Comparison of ENCODE assay signal across 20 mouse cellular contexts in the genomic region with DNA sequence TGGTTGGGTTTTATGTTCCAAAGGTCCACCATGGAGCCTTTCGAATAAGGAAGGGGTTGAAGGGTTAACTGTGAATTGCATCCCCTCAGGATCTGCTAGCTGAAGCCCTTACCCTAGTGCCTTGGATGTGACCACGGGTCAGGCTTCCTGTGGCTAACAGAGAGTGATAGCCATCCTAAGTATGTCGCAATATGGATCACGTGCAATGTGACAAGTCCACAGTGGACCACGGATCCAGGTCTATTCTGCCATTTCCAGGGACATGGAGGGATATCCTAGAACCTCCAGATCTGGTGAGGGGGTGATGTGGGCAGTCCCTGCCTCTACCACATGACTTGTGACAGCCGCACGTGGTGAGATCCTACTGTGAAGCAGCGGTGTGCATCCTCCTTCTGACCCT.
DNase-seq lines count a peak whose midpoint lies in the region; ATAC-seq lines count a peak whose summit lies in the region.
"Had no signal": no experiment of that assay in that cellular context is flagged by ENCODE, and none has a peak within 500 bp of the region (broad histone marks: within the 10 kb centered on the region; RNA-seq: fewer than 3 reads in every experiment).

No protein-coding gene starts in this region.

- ATAC-seq in heart, embryonic 13.5 days (ENCODE audit: extremely low read depth, insufficient number of reproducible peaks, low FRiP score, low TSS enrichment): no peak
- no peak for ATAC-seq in heart, embryonic 12.5 days (ENCODE audit: insufficient number of reproducible peaks, low FRiP score)
- ATAC-seq in midbrain, embryonic 11.5 days (ENCODE audit: low FRiP score): no peak
- ATAC-seq in midbrain, embryonic 13.5 days: no peak
- ATAC-seq in liver, embryonic 13.5 days (ENCODE audit: low read depth): no peak
- ATAC-seq: CD4-positive, CD25-positive, alpha-beta regulatory T cell, adult 4 months; forebrain, embryonic 15.5 days; Patski had no signal

- H3K27me3 ChIP-seq in heart, embryonic 13.5 days (replicated peaks): no peaks in the 10 kb centered on the region
- no peaks in the 10 kb centered on the region for H3K27me3 ChIP-seq in heart, embryonic 12.5 days (replicated peaks)
- no peaks in the 10 kb centered on the region for H3K27me3 ChIP-seq in midbrain, embryonic 11.5 days (ENCODE audit: control insufficient read depth, insufficient read depth, low read length)
- no peaks in the 10 kb centered on the region for H3K27me3 ChIP-seq in midbrain, embryonic 13.5 days
- H3K27me3 ChIP-seq in liver, embryonic 13.5 days: no peaks in the 10 kb centered on the region
- H3K27me3 ChIP-seq: forebrain, embryonic 15.5 days; hindbrain, embryonic 12.5 days; neural tube, embryonic 12.5 days; Patski; stomach, embryonic 15.5 days had no signal

- H3K4me3 ChIP-seq in heart, embryonic 13.5 days: no peak overlapping the region
- no peak overlapping the region for H3K4me3 ChIP-seq in heart, embryonic 12.5 days
- H3K4me3 ChIP-seq in midbrain, embryonic 11.5 days (ENCODE audit: low read depth, low read length): no peak overlapping the region
- no peak overlapping the region for H3K4me3 ChIP-seq in midbrain, embryonic 13.5 days (replicated peaks)
- H3K4me3 ChIP-seq in liver, embryonic 13.5 days (replicated peaks): no peak overlapping the region
- H3K4me3 ChIP-seq: erythroblast, embryonic 14.5 days; forebrain, embryonic 15.5 days; hindbrain, embryonic 12.5 days; midbrain, embryonic 10.5 days; neural tube, embryonic 12.5 days; stomach, embryonic 15.5 days had no signal

- H3K9ac ChIP-seq in heart, embryonic 13.5 days: no peak overlapping the region
- no peak overlapping the region for H3K9ac ChIP-seq in heart, embryonic 12.5 days
- no peak overlapping the region for H3K9ac ChIP-seq in midbrain, embryonic 11.5 days (ENCODE audit: low read length)
- H3K9ac ChIP-seq in midbrain, embryonic 13.5 days (replicated peaks): no peak overlapping the region
- no peak overlapping the region for H3K9ac ChIP-seq in liver, embryonic 13.5 days
- H3K9ac ChIP-seq: forebrain, embryonic 15.5 days; hindbrain, embryonic 12.5 days; neural tube, embryonic 12.5 days; stomach, embryonic 15.5 days had no signal

- no peak overlapping the region for H3K4me2 ChIP-seq in heart, embryonic 13.5 days
- no peak overlapping the region for H3K4me2 ChIP-seq in heart, embryonic 12.5 days
- no peak overlapping the region for H3K4me2 ChIP-seq in midbrain, embryonic 11.5 days
- H3K4me2 ChIP-seq in midbrain, embryonic 13.5 days (replicated peaks): no peak overlapping the region
- no peak overlapping the region for H3K4me2 ChIP-seq in liver, embryonic 13.5 days
- H3K4me2 ChIP-seq: forebrain, embryonic 15.5 days; hindbrain, embryonic 12.5 days; neural tube, embryonic 12.5 days; stomach, embryonic 15.5 days had no signal

- 70% methylated on average over 8 of the region's 8 CpGs for WGBS in heart, embryonic 13.5 days
- 78% methylated on average over 8 of the region's 8 CpGs for WGBS in heart, embryonic 12.5 days
- 86% methylated on average over 8 of the region's 8 CpGs for WGBS in midbrain, embryonic 11.5 days
- WGBS in midbrain, embryonic 13.5 days: 88% methylated on average over 8 of the region's 8 CpGs
- WGBS in liver, embryonic 13.5 days (ENCODE audit: insufficient replicate concordance): 61% methylated on average over 8 of the region's 8 CpGs

- DNase-seq in midbrain, embryonic 11.5 days (ENCODE audit: low spot score, missing footprints): peak; percentile 39
- no peak for DNase-seq in liver, embryonic 13.5 days
- no peak for DNase-seq in embryo, embryonic 10.5 days (ENCODE audit: low spot score)
- DNase-seq in spleen, adult 12 weeks (ENCODE audit: low spot score): no peak
- DNase-seq: adrenal gland, adult 8-10 months; cerebellum, adult 8-10 months; kidney, adult 18-20 months; lung, postnatal 36 days had no signal

- peaks cover 31% of the 10 kb centered on the region for H3K4me1 ChIP-seq in heart, embryonic 13.5 days
- peaks cover 36% of the 10 kb centered on the region for H3K4me1 ChIP-seq in heart, embryonic 12.5 days (replicated peaks)
- H3K4me1 ChIP-seq in midbrain, embryonic 11.5 days (ENCODE audit: control insufficient read depth, insufficient read depth, low read length): no peaks in the 10 kb centered on the region
- no peaks in the 10 kb centered on the region for H3K4me1 ChIP-seq in midbrain, embryonic 13.5 days (replicated peaks)
- H3K4me1 ChIP-seq in liver, embryonic 13.5 days (replicated peaks): peaks cover 46% of the 10 kb centered on the region
- H3K4me1 ChIP-seq: forebrain, embryonic 15.5 days; neural tube, embryonic 12.5 days; stomach, embryonic 15.5 days had no signal

- 0 out of 2 replicates have a peak overlapping the region, but pooled peaks have one; percentile 16 for H3K27ac ChIP-seq in heart, embryonic 13.5 days (replicated peaks)
- no peak overlapping the region for H3K27ac ChIP-seq in heart, embryonic 12.5 days (ENCODE audit: poor library complexity, severe bottlenecking)
- H3K27ac ChIP-seq in midbrain, embryonic 11.5 days (ENCODE audit: low read depth, low read length): no peak overlapping the region
- H3K27ac ChIP-seq in midbrain, embryonic 13.5 days: no peak overlapping the region
- H3K27ac ChIP-seq in liver, embryonic 13.5 days: 0 out of 2 replicates have a peak overlapping the region, but pooled peaks have one; percentile 21
- H3K27ac ChIP-seq: forebrain, embryonic 15.5 days; hindbrain, embryonic 12.5 days; kidney, postnatal 0 days; midbrain, embryonic 10.5 days; neural tube, embryonic 12.5 days; stomach, embryonic 15.5 days had no signal

- H3K36me3 ChIP-seq in heart, embryonic 13.5 days: peaks cover 3% of the 10 kb centered on the region
- H3K36me3 ChIP-seq in heart, embryonic 12.5 days: no peaks in the 10 kb centered on the region
- H3K36me3 ChIP-seq in midbrain, embryonic 11.5 days (ENCODE audit: control insufficient read depth, insufficient read depth, low read length): no peaks in the 10 kb centered on the region
- no peaks in the 10 kb centered on the region for H3K36me3 ChIP-seq in midbrain, embryonic 13.5 days
- H3K36me3 ChIP-seq in liver, embryonic 13.5 days: no peaks in the 10 kb centered on the region
- H3K36me3 ChIP-seq: forebrain, embryonic 15.5 days; hindbrain, embryonic 12.5 days; midbrain, embryonic 10.5 days; neural tube, embryonic 12.5 days; stomach, embryonic 15.5 days had no signal

- H3K9me3 ChIP-seq in heart, embryonic 13.5 days: no peaks in the 10 kb centered on the region
- H3K9me3 ChIP-seq in heart, embryonic 12.5 days (replicated peaks): no peaks in the 10 kb centered on the region
- no peaks in the 10 kb centered on the region for H3K9me3 ChIP-seq in midbrain, embryonic 11.5 days (ENCODE audit: control insufficient read depth, low read length)
- H3K9me3 ChIP-seq in midbrain, embryonic 13.5 days: no peaks in the 10 kb centered on the region
- H3K9me3 ChIP-seq in liver, embryonic 13.5 days (replicated peaks): no peaks in the 10 kb centered on the region
- H3K9me3 ChIP-seq: forebrain, embryonic 15.5 days; hindbrain, embryonic 12.5 days; midbrain, embryonic 10.5 days; neural tube, embryonic 12.5 days; stomach, embryonic 15.5 days had no signal

Comparison
In these comparisons a context has a peak if more than half of its experiments do, and no peak if none do; other contexts are left out.
1. H3K27ac ChIP-seq: peak in heart, embryonic 13.5 days (single experiment) and liver, embryonic 13.5 days (single experiment); none in heart, embryonic 12.5 days (single experiment), midbrain, embryonic 11.5 days (single experiment) and midbrain, embryonic 13.5 days (single experiment).